Mouse (Mus musculus) liver, embryonic 12.5 days (tissue): ENCODE results near the gene Zkscan14. TPM values are rescaled to one million over a fixed set of nuclear protein-coding genes. Genes with fewer than 3 reads are reported as not detected.
"Not testable (repeated sequence)": the region's sequence is repeated elsewhere in the genome, so short reads cannot be mapped to it uniquely, and the experiment has no call there.

Experiments used
- ATAC-seq: fragments of 200-750 bp; cut with Nextera tagmentation; 2 replicates; pipeline ENCODE4 v1.8.0; 2017; ENCODE audit warnings: moderate number of reproducible peaks, mild to moderate bottlenecking, moderate library complexity
- H3K27ac ChIP-seq: fragments of 300-500 bp; sonication (generic); 2 replicates; pipeline ENCODE4 v1.5.1; 2016; ENCODE audit warnings: mild to moderate bottlenecking
- H3K27me3 ChIP-seq: fragments of 300-500 bp; sonication (generic); replicated peaks from 2 replicates; pipeline ENCODE4 v1.6.1; 2016; ENCODE audit warnings: mild to moderate bottlenecking, moderate library complexity
- H3K36me3 ChIP-seq: fragments of 300-500 bp; sonication (generic); 2 replicates; pipeline ENCODE4 v1.6.1; 2016; ENCODE audit warnings: mild to moderate bottlenecking, moderate library complexity
- H3K4me1 ChIP-seq: fragments of 300-500 bp; sonication (generic); 2 replicates; pipeline ENCODE4 v1.6.1; 2016
- H3K4me2 ChIP-seq: fragments of 300-500 bp; sonication (generic); 2 replicates; pipeline ENCODE4 v1.6.1; 2016; ENCODE audit warnings: mild to moderate bottlenecking, moderate library complexity
- H3K4me3 ChIP-seq: fragments of 300-500 bp; sonication (generic); 2 replicates; pipeline ENCODE4 v1.5.1; 2016; ENCODE audit warnings: mild to moderate bottlenecking, moderate library complexity
- H3K9ac ChIP-seq: fragments of 300-500 bp; sonication (generic); 2 replicates; pipeline ENCODE4 v1.6.1; 2016; ENCODE audit warnings: mild to moderate bottlenecking, moderate library complexity
- H3K9me3 ChIP-seq: fragments of 300-500 bp; sonication (generic); replicated peaks from 2 replicates; pipeline ENCODE4 v1.6.1; 2016; ENCODE audit warnings: mild to moderate bottlenecking, moderate library complexity
- WGBS: fragments of 180-500 bp; shearing (Covaris S2); methylation state at CpG from one replicate; pipeline ENCODE4 v1.1.7; 2016; ENCODE audit not compliant: insufficient replicate concordance; 5-methylcytosine and 5-hydroxymethylcytosine counted together
- polyA plus RNA-seq: library from polyadenylated mRNA; unstranded; fragments of >200 nt; fragmentation: Nextera tagmentation; extraction: Ambion mirVana; gene quantifications from 2 replicates; pipeline ENCODE4 v1.2.1, GENCODE M21; 2016

Zkscan14 gene
- 5.8 TPM in 2 replicates for polyA plus RNA-seq

DNA sequence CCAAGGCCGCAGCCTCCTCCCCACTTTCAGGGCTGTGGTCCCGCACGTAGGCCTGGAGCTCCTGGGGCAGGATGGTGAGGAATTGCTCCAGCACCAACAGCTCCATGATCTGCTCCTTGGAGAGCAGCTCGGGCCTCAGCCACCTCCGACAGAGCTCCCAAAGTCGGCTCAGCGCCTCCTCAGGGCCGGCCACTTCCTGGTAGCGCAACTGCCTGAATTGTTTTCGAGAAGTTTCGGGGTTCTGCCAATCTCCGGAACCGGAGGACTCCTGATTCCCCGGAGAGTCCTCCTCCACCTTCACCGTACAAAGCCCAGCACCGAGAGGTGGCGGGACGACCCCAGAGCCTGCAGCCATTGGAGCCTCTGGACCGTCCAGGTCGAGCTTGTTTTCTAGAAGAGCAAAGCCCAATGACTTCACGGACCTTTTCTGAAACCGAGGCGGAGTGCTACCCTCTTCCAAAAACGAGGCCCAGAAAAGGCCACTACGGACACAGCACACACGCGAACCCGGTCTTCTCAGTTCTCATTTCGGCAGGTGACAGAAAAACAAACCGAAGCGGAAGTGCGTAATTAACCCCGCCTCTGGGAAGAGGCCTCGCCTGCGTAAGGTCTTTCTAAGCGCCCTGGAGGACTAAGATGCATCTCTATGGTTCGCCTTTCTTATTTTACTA is at the start of gene Zkscan14:
TSS of gene Zkscan14 (minus strand) at position 548 of the 671 bp plus-strand sequence.
- H3K4me3 ChIP-seq: peak within 1 kb of the TSS; percentile 94
- H3K9me3 ChIP-seq: no peaks in the 10 kb centered on the region
- no peaks in the 10 kb centered on the region for H3K27me3 ChIP-seq
- peak within 1 kb of the TSS; percentile 93 for H3K9ac ChIP-seq
- 1% methylated on average over 37 of the region's 37 CpGs for WGBS
- peak; percentile 32 for ATAC-seq
- H3K4me2 ChIP-seq: peak within 1 kb of the TSS; percentile 80
- H3K4me1 ChIP-seq: peaks cover 46% of the 10 kb centered on the region
- H3K27ac ChIP-seq: peak within 1 kb of the TSS; percentile 83
- H3K36me3 ChIP-seq: peaks cover 19% of the 10 kb centered on the region

DNA sequence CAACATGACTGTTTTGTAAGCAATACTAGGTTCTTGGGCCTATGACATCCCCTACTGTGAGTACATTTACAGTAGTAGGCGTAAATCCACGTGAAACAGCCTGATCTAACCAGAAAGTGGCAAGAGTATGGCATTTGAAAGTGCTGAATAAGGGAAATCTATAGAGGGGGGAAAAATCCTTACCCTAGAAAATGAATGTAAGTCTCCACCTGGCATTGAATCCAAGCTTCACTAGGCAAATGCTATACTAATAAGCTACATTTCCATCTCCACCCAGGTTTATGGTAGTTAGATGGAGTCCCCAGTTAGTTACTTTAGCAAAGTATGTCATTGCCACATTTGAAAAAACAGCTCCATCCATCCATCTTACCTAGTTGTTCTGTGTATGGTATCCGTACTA is 47.9 kb upstream of the Zkscan14 start:
- WGBS: 78% methylated on average over 3 of the region's 3 CpGs
- no peak overlapping the region for H3K9ac ChIP-seq
- no peak for ATAC-seq
- no peaks in the 10 kb centered on the region for H3K4me1 ChIP-seq
- H3K27ac ChIP-seq: no peak overlapping the region
- no peak overlapping the region for H3K4me3 ChIP-seq
- H3K4me2 ChIP-seq: no peak overlapping the region
- peaks cover 80% of the 10 kb centered on the region for H3K36me3 ChIP-seq
- no peaks in the 10 kb centered on the region for H3K27me3 ChIP-seq
- no peaks in the 10 kb centered on the region for H3K9me3 ChIP-seq

DNA sequence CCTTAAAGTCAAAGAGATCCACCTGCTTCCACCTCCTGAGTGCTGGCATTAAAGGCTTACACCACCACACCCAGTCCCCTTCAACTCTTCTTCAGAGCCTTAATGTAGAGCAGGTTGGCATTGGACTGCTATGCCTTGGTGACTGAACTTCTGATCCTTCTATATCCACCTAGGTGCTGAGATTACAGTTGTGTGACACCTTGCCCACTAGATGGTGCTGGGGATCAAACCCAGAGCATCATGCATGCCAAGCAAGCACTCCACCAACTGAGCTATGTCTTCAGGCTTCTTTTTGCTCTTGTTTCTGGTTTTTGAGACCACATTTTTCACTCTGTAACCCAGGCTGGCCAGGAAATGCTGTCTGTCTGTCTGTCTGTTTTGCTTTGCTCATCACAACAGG is 33.0 kb upstream of the Zkscan14 start:
- ATAC-seq: no peak
- Histone ChIP-seq H3K9me3 (no peaks in the 10 kb centered on the region), H3K4me1 (peaks cover 22% of the 10 kb centered on the region), H3K27me3 (no peaks in the 10 kb centered on the region), H3K4me2 (no peak overlapping the region), H3K27ac (no peak overlapping the region), H3K4me3 (no peak overlapping the region), H3K9ac (no peak overlapping the region), H3K36me3 (peaks cover 63% of the 10 kb centered on the region)

DNA sequence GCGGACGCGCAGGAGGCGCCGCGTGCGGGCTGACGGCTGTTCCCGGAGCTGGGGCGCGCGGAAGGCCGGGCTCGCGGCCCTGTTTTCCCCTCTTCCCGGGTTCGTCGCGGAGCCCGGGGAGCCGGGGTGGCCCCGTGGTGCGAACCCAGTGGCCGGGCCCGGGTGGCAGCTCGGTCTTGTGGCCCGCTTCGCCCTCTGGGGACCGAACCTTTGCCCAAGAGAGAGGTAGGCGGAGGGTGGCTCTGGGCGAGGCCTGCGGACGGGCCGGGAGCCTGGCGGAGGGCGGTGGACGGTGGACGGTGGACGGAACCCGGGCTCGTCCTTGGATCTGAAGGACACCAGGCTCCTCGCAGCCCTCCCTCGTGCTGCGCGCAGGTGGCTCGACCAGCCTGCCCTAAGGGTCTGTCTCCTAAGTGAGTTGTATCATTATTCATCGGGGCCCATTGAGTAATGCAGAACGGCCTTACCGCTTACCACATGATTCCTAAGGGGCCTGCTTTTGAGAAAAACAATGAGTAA is 30.3 kb upstream of the Zkscan14 start:
- under 1% methylated on average over 43 of the region's 49 CpGs for WGBS
- Histone ChIP-seq H3K4me2 (peak overlapping the region; percentile 75), H3K4me3 (peak overlapping the region; percentile 100), H3K9me3 (no peaks in the 10 kb centered on the region), H3K36me3 (peaks cover 39% of the 10 kb centered on the region), H3K27ac (peak overlapping the region; percentile 96), H3K9ac (peak overlapping the region; percentile 99), H3K27me3 (no peaks in the 10 kb centered on the region), H3K4me1 (peaks cover 25% of the 10 kb centered on the region)
- ATAC-seq: peak; percentile 64

DNA sequence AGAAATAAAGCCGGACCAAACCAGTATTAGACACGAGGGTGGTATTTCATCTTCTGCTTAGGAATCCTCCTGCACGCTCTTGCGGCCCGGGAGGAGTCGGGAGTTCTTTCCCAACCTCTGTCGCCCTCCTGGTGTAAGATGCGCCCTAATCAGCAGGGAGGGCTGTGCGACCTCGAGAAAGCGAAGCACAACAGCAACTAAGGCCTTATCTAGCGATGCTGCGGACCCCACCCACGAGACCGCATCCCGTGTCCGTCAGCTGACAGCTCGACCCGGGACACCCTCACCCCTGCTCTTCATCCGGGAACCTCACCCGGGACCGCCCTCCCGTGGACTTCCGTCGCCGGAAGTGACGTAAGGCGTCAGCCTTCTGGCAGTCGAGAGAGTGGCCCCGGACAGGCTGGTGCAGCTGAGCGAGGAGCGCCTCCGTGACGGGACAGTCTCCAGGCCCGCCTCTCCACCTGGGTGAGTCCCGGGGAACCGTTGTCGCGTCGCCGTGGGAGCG is 29.8 kb upstream of the Zkscan14 start, which contains the start of gene Zfp655:
TSS of gene Zfp655 (plus strand) at position 349 of the 505 bp plus-strand sequence.
- no peaks in the 10 kb centered on the region for H3K27me3 ChIP-seq
- H3K9me3 ChIP-seq: no peaks in the 10 kb centered on the region
- peak within 1 kb of the TSS; percentile 100 for H3K4me3 ChIP-seq
- under 1% methylated on average over 42 of the region's 42 CpGs for WGBS
- peak within 1 kb of the TSS; percentile 75 for H3K4me2 ChIP-seq
- peak within 1 kb of the TSS; percentile 99 for H3K9ac ChIP-seq
- H3K36me3 ChIP-seq: peaks cover 34% of the 10 kb centered on the region
- H3K4me1 ChIP-seq: peaks cover 25% of the 10 kb centered on the region
- peak; percentile 98 for ATAC-seq
- peak within 1 kb of the TSS; percentile 96 for H3K27ac ChIP-seq

DNA sequence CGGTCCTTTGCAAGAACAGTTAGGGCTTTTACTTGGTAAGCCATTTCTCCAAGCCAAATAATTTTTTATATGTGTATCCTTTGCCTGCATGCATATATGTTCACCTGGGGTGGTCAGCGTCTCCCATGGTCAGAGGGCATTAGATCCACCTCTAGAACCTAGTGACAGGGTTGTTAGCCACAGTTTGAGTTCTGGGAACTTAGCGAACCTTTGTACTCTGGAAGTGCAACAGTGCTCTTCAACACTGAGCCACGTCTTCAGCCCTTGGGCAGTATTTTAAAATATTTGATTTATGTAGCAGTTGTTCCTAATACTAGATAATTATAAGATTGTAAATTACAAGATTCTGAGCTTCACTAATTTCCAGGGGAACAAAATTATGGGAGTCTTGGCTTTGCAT is 29.0 kb upstream of the Zkscan14 start:
- Histone ChIP-seq H3K27me3 (no peaks in the 10 kb centered on the region), H3K4me3 (peak overlapping the region; percentile 100), H3K9me3 (no peaks in the 10 kb centered on the region), H3K4me2 (peak overlapping the region; percentile 75), H3K27ac (peak overlapping the region; percentile 96; the same call in 1 of the 2 replicates), H3K9ac (peak overlapping the region; percentile 99), H3K36me3 (peaks cover 26% of the 10 kb centered on the region), H3K4me1 (peaks cover 25% of the 10 kb centered on the region)
- 79% methylated on average over 4 of the region's 4 CpGs for WGBS
- no peak for ATAC-seq

DNA sequence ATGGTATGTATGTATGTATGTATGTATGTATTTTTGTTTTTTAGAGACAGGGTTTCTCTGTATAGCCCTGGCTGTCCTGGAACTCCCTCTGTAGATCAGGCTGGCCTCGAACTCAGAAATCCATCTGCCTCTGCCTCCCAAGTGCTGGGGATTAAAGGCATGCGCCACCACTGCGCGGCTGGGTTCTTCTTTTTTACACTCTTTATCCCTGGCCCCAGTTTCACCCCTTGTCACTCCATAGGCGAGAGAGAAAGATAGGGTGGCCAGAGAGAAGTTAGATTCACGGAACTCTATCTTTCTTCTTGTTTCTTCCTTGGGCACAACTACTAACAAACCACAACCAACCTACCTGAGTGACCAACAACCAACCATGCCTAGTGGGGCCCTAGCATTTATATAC is 27.6 kb upstream of the Zkscan14 start:
- H3K9me3 ChIP-seq, H3K9ac ChIP-seq, H3K4me3 ChIP-seq, H3K27ac ChIP-seq, H3K27me3 ChIP-seq, ATAC-seq, H3K4me2 ChIP-seq: not testable (repeated sequence)
- 71% methylated on average over 6 of the region's 6 CpGs for WGBS
- Histone ChIP-seq H3K36me3 (peaks cover 13% of the 10 kb centered on the region), H3K4me1 (peaks cover 25% of the 10 kb centered on the region)

DNA sequence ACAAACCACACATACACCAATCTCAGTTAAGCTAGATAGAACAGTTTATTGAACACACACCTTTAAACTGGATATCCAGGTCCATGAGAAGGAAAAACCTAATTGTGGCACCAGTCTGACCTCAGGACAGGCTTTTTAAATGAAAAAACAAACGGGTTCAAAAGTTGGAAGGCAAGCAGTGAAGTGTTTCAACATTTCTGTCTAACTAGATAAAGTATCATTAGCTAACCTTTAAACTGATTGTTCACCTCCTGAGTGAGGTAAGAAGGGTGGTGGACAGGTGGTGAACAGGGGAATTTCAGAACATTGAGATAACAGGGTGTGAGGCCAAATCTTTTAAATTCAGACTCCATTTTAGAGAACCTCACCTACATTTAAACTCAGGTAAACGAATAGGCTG is 24.8 kb upstream of the Zkscan14 start:
- H3K36me3 ChIP-seq: peaks cover 6% of the 10 kb centered on the region
- H3K4me3 ChIP-seq: no peak overlapping the region
- no peak for ATAC-seq
- H3K9me3 ChIP-seq: no peaks in the 10 kb centered on the region
- H3K27ac ChIP-seq: no peak overlapping the region
- H3K9ac ChIP-seq: no peak overlapping the region
- peaks cover 15% of the 10 kb centered on the region for H3K4me1 ChIP-seq
- 40% methylated on average over 2 of the region's 2 CpGs for WGBS
- no peak overlapping the region for H3K4me2 ChIP-seq
- no peaks in the 10 kb centered on the region for H3K27me3 ChIP-seq

DNA sequence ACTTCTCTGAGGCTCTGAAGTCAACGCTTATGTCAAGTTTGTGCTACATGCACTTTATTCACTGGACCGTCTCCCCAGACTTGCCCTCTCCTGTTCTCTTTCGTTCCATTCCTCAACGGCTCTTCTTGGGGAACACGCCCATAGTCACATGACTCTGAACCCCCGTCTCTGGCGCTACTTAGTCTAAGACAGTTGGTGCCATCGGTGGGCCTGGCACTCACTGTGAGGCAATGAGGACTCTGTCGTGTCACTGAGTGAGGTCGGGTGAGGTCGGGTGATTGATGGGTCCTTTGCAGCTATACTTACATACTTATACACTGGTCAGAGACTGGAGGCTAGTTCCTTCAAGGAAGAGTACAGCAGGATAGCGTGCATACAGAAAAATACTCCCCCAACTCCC is 21.7 kb upstream of the Zkscan14 start:
- Histone ChIP-seq H3K9me3 (no peaks in the 10 kb centered on the region), H3K4me3 (no peak overlapping the region), H3K9ac (no peak overlapping the region), H3K4me2 (no peak overlapping the region), H3K27me3 (no peaks in the 10 kb centered on the region), H3K4me1 (peaks cover 6% of the 10 kb centered on the region; the same call in 1 of the 2 replicates), H3K36me3 (peaks cover 34% of the 10 kb centered on the region), H3K27ac (no peak overlapping the region)
- ATAC-seq: no peak
- WGBS: 78% methylated on average over 12 of the region's 12 CpGs

DNA sequence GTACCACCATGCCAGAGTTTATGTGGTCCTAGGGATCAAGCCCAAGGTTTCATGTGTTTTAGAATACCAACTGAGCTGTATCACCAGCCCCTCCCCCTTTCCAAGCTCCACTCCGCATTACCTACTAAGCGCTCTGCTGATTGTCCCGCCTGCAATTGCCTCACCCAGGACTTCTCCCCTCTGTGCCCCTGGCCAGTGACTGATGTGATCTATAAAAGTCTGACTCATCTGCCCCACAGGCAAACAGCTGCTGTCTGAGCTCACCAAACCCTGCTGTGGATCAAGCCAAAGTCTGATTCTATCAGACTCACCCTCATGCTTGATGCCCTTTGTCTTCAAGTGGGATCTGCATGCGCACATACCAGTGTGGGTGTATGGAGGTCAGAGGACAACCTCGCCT is 21.2 kb upstream of the Zkscan14 start:
- Histone ChIP-seq H3K27ac (no peak overlapping the region), H3K4me1 (peaks cover 5% of the 10 kb centered on the region; the same call in 1 of the 2 replicates), H3K27me3 (no peaks in the 10 kb centered on the region), H3K4me2 (no peak overlapping the region), H3K4me3 (no peak overlapping the region), H3K36me3 (peaks cover 39% of the 10 kb centered on the region), H3K9ac (no peak overlapping the region), H3K9me3 (no peaks in the 10 kb centered on the region)
- peak; percentile 22 for ATAC-seq
- WGBS: 79% methylated on average over 5 of the region's 5 CpGs

DNA sequence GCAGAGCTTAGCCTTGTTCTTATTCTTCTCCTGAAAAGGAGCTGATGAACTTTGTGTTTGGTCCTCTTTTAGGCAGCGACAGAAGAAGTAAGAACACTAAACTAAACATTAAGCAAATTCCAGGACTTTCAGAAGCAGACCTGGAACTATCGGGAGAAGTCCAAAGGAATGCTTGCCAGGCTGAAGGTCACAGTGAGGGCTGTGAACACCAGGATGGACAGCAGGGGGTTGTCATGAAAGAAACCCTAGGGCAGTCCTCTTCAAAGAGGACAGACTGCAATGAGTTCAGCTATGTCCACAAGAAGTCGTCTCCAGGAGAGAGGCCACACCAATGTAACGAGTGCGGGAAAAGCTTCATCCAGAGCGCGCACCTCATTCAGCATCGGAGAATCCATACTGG is 18.3 kb upstream of the Zkscan14 start:
- no peak for ATAC-seq
- H3K4me2 ChIP-seq: no peak overlapping the region
- WGBS: 85% methylated on average over 8 of the region's 8 CpGs
- H3K4me1 ChIP-seq: peaks cover 3% of the 10 kb centered on the region; the same call in 1 of the 2 replicates
- H3K27ac ChIP-seq: no peak overlapping the region
- no peaks in the 10 kb centered on the region for H3K9me3 ChIP-seq
- no peak overlapping the region for H3K9ac ChIP-seq
- no peaks in the 10 kb centered on the region for H3K27me3 ChIP-seq
- H3K4me3 ChIP-seq: no peak overlapping the region
- peaks cover 45% of the 10 kb centered on the region for H3K36me3 ChIP-seq

DNA sequence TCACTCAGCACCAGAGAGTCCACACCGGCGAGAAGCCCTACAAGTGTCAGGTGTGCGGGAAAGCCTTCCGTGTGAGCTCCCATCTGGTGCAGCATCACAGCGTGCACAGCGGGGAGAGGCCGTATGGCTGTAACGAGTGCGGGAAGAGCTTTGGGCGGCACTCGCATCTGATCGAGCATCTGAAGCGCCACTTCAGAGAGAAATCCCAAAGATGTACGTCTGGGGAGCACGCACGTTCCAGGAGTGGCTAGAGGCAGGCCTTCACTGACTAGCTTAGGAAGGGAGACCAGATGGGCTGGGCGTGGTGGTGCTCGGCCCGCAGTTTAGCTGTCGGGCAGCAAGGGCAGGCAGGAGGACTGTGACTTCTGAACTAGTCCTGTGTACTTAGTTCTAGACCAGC is 17.0 kb upstream of the Zkscan14 start:
- H3K9ac ChIP-seq: no peak overlapping the region
- no peaks in the 10 kb centered on the region for H3K9me3 ChIP-seq
- ATAC-seq: no peak
- no peak overlapping the region for H3K4me3 ChIP-seq
- no peaks in the 10 kb centered on the region for H3K27me3 ChIP-seq
- 91% methylated on average over 20 of the region's 20 CpGs for WGBS
- peaks cover 58% of the 10 kb centered on the region for H3K36me3 ChIP-seq
- no peak overlapping the region for H3K4me2 ChIP-seq
- peaks cover 3% of the 10 kb centered on the region; the same call in 1 of the 2 replicates for H3K4me1 ChIP-seq
- no peak overlapping the region for H3K27ac ChIP-seq
